Mouse (Mus musculus) thymus, adult 2 months (tissue): ENCODE results near the gene P2rx7.

Source experiments
- CTCF ChIP-seq: fragments of 200-500 bp; IDR thresholded peaks from 2 replicates; pipeline ENCODE4 v1.5.1; 2012; ENCODE audit warnings: mild to moderate bottlenecking, control low read depth, low read length, moderate library complexity, borderline replicate concordance; ENCODE audit not compliant: control insufficient read depth, poor library complexity, insufficient read depth; ENCODE audit errors: extremely low read depth
- POLR2A ChIP-seq: fragments of 200-500 bp; IDR thresholded peaks from 2 replicates; pipeline ENCODE4 v1.6.1; 2012; ENCODE audit warnings: mild to moderate bottlenecking, low read length, control low read depth, moderate library complexity; ENCODE audit not compliant: control insufficient read depth, poor library complexity, insufficient read depth; ENCODE audit errors: extremely low read depth

- no peak for TF ChIP-seq CTCF
- TF ChIP-seq POLR2A, result no peak
Measured at GRCm38 (mm10) chr5:122735853-122736252, 92.1 kb downstream of the P2rx7 start.
